Mouse (Mus musculus) adrenal gland, adult 8-10 months (tissue): ENCODE results near the gene Wdr45. TPM values are rescaled to one million over a fixed set of nuclear protein-coding genes. Genes with fewer than 3 reads are reported as not detected.

Source experiments
- DNase-seq: peaks from one replicate; pipeline ENCODE4 v3.0.0; 2022
- total RNA-seq, 4 experiments: library from RNA; stranded (reverse); gene quantifications; 2 replicates each; pipeline ENCODE4 v1.2.4; 2022

Gene Wdr45
- total RNA-seq, 4 experiments from 2014 or later = 68.5 to 92.2 (median 76.2) TPM

DNA sequence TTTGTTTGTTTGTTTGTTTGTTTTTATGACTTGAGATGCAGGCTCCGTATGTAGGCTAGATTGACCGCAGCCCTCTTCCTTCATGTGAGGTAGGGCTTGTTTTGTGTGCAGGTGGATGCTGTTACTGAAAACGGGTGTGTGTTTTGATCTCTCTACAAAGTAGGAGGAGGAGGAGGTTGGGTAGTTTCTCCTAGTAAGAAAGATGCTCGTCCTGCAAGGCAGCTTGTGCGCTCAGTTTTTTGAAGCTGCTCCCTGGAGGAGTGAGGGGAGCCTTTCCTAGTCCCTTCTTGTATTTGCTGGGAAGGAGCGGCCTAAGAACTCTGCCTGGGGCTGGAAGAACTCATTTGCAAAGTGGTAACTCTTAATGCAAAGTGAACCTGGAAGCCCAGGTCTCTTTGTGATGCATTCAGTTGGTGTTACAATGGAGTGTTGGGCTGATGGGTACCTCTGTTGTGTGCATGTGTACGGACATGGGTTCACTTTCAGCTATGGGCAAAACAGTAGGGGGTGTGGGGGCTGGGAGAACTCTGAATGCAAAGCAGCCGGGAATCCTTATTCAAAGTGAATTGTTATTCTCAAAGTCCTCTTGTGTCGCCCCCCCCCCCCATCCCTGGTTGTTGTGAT, 50.6 kb downstream of the Wdr45 start:
- no peak for DNase-seq

DNA sequence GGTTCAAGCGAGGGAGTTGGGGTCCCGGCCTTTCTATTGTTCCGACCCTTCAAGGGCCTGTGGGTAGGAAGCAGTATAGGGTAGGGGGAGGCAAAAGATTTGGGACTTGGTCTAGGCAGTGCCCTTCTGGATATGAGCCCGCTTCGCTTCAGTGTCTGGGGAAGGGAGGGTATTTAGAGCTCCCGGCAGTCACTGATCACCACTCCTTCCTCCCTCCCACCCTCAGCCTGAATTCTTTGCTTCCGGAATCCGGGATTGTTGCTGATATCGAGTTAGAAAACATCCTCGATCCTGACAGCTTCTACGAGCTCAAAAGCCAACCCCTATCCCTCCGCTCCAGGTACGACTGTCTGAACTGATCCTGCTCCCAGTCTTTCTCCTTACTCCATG, 51.1 kb downstream of the Wdr45 start:
- no peak for DNase-seq

DNA sequence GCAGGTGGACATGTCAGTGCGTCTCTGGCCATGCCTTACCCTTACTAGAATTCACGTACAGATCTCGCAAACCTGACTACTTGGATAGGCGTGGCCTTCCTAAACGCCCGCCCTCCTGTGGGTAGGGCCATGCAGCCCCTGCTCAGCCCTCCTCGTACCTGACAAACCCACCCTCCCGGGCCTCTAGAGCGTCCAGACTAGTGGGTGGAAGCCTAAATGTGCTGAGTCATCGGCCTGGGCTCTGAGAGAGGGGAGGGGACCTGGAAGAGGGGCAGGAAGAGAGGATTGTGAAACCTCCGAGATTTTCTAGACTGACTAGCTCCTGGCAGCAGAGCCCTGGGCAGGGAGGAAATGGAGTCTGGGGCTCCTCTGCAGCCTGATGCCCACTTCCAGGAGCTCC, 51.6 kb downstream of the Wdr45 start:
- peak; percentile 64 for DNase-seq

DNA sequence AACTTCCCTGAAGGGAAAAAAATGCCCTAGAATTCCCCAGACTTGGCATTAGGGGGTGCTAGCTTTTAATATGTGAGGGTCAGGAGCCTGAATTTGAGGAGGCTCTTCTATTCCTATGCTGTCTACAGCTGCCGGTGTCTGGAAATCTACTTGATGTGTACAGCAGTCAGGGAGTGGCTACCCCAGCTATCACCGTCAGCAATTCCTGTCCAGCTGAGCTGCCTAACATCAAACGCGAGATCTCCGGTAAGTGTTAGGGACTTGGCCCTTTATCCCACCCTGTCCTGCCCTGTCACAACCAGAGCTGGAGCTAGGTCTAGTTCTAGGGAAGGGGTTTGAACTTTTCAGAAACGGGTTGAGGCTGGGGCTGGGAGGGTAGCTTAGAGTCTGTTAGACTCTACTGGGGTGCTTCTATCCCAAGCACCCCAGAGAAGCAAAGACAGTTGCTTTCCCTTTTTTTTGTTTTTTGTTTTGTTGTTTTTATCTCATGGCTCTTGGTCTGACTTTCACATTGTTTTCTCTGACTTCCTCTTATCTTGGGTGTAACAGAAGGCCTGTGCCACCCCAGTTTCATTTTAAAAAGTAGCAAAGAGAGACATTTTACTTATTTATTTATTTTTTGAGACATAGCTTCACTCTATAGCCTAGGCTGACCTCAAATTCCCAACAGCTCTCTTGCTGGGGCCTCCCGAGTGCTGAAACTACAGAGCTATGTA, 55.3 kb downstream of the Wdr45 start:
- no peak for DNase-seq

DNA sequence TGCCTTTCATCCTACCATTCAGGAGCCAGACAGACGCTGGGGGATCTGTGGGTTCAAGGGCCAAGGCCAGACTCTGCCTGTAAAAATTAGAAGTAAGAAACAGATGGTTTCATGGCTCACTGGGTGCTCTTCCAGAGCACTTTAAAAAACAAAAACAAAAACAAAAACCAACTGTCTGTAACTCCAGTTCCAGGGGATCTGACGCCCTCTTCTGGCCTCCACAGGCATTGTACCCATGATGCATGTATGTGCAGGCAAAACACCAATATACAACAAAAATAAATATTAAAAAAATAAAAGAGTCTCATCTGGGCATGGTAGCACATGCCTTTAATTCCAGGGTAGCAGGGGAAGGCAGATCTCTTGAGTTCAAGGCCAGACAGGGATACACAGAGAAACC, 58.6 kb downstream of the Wdr45 start:
- no peak for DNase-seq

DNA sequence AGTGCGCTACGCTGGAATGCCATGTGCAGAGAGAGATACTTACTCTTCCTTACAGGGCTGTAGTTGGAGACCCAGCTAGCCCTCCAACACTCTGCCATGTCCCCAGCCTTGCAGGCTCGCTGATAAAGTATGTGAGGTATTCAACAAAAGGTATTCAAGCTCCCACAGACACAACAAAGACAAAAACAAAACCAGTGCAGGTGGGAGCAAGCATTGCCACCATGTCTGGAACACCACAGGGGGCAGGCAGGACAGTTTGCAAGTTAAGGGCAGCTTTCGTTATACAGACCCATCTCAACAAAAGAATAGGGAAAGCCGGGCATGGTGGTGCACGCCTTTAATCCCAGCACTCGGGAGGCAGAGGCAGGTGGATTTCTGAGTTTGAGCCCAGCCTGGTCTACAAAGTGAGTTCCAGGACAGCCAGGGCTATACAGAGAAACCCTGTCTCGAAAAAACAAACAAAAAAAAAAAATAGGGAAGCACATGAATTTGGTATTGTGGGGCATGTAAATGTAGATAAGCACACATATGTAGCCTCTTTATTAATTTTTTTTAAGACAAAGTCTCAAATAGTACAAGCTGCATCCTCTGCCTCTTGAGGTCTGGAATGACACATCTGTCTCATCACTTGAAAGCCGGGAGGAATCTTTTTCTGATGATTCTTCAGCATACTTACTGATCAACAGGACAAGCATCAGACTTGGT, 61.5 kb downstream of the Wdr45 start:
- DNase-seq = no peak

DNA sequence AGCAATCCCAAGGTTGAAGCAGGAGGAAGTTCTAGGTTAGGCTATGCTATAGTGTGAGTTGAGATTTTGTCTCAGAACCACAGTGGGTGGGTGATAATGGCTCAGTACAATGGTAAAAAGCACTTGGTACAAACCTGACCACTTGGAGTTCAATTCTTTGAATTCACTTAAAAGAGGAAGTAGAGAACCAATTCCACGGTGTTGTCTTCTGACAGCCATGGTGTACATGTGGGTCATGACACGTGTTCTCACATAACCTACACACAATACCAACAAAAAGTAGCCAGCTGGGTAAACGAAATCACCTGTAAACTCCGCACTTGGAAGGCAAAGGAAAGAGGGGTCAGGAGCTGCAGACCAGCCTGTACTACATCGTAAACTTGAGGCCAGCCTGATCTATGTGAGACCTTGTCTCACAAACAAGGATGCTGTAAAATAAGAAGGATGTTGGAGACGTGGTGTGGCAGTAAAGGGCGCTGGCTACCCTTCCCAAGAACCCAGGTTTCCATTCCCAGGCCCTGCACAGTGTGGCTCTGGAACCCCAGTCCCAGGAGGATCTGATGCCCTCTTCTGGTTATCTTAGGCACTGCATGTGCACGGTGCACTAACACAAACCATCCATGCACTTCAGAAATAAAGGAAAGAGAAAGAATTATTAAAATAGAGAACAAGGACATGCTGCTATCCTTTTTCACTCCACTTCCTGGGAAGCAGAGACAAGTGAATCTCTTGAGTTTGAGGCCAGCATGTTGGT, 62.4 kb downstream of the Wdr45 start:
- no peak for DNase-seq

Other genes starting within 250 kb of the Wdr45 start
- not detected for gene Foxp3, start 140.7 kb upstream of the Wdr45 start, total RNA-seq
- 10 to 100 TPM in 1 of 4 experiments, 1 to 10 TPM in 3; 4.1 to 10.3 (median 5.8) TPM for gene Ppp1r3f, start 140.1 kb upstream of the Wdr45 start, total RNA-seq
- gene Ccdc22, start 108.8 kb upstream of the Wdr45 start, total RNA-seq = 10 to 100 TPM; 22.4 to 30.0 (median 27.1) TPM
- not detected for gene Cacna1f, start 107.2 kb upstream of the Wdr45 start, total RNA-seq
- 100 to 1,000 TPM in 1 of 4 experiments, 10 to 100 TPM in 3; 71.5 to 122 (median 80.3) TPM for gene Syp, start 75.9 kb upstream of the Wdr45 start, total RNA-seq
- gene Prickle3, start 57.1 kb upstream of the Wdr45 start, total RNA-seq = 10 to 100 TPM in 3 of 4 experiments, 1 to 10 TPM in 1; 9.6 to 14.5 (median 12.8) TPM
- gene Plp2, start 42.9 kb upstream of the Wdr45 start, total RNA-seq = 10 to 100 TPM; 57.7 to 99.2 (median 78.7) TPM
- under 1 TPM; 0.31 to 0.67 (median 0.45) TPM for gene Magix, start 33.1 kb upstream of the Wdr45 start, total RNA-seq
- gene Gpkow, start 17.2 kb upstream of the Wdr45 start, total RNA-seq = 10 to 100 TPM; 57.1 to 76.9 (median 64.6) TPM
- gene Gm45208, start 7.9 kb downstream of the Wdr45 start, total RNA-seq = not detected
- 10 to 100 TPM; 14.4 to 18.2 (median 15.7) TPM for gene Praf2, start 14.1 kb downstream of the Wdr45 start, total RNA-seq
- 1 to 10 TPM; 4.7 to 7.3 (median 5.4) TPM for gene Ccdc120, start 36.6 kb downstream of the Wdr45 start, total RNA-seq
- 10 to 100 TPM; 36.1 to 53.1 (median 44.9) TPM for gene Tfe3, start 48.2 kb downstream of the Wdr45 start, total RNA-seq
- 10 to 100 TPM; 43.8 to 71.8 (median 60.5) TPM for gene Gripap1, start 75.4 kb downstream of the Wdr45 start, total RNA-seq
- gene Kcnd1, start 108.0 kb downstream of the Wdr45 start, total RNA-seq = 1 to 10 TPM in 3 of 4 experiments, under 1 TPM in 1; 0.81 to 2.1 (median 1.6) TPM
- gene Otud5, start 127.0 kb downstream of the Wdr45 start, total RNA-seq = 10 to 100 TPM; 62.6 to 72.7 (median 69.4) TPM
- 10 to 100 TPM; 10.6 to 12.3 (median 12.2) TPM for gene Pim2, start 163.9 kb downstream of the Wdr45 start, total RNA-seq
- gene Slc35a2, start 169.7 kb downstream of the Wdr45 start, total RNA-seq = 10 to 100 TPM; 44.4 to 53.4 (median 51.2) TPM
- 100 to 1,000 TPM in 3 of 4 experiments, 10 to 100 TPM in 1; 96.2 to 130 (median 106) TPM for gene Pqbp1, start 184.9 kb downstream of the Wdr45 start, total RNA-seq
- gene Timm17b, start 185.0 kb downstream of the Wdr45 start, total RNA-seq = 100 to 1,000 TPM; 110 to 134 (median 131) TPM
- not detected for gene Gm10491, start 193.5 kb downstream of the Wdr45 start, total RNA-seq
- gene Gm10490, start 195.2 kb downstream of the Wdr45 start, total RNA-seq = not detected
- gene Pcsk1n, start 205.5 kb downstream of the Wdr45 start, total RNA-seq = 10 to 100 TPM; 47.2 to 84.3 (median 72.8) TPM
- not detected for gene Eras, start 214.3 kb downstream of the Wdr45 start, total RNA-seq
- 10 to 100 TPM; 14.0 to 36.2 (median 24.5) TPM for gene Hdac6, start 233.6 kb downstream of the Wdr45 start, total RNA-seq